Mouse (Mus musculus) ES-Bruce4 (cell line): ENCODE results near the gene Wdfy3. TPM values are rescaled to one million over a fixed set of nuclear protein-coding genes. Genes with fewer than 3 reads are reported as not detected.
"Not testable (repeated sequence)": the region's sequence is repeated elsewhere in the genome, so short reads cannot be mapped to it uniquely, and the experiment has no call there.

Experiments used
- H3K27ac ChIP-seq: 2 replicates; pipeline ENCODE4 v1.5.1; 2012; ENCODE audit warnings: low read length, inconsistent platforms; ENCODE audit not compliant: insufficient read depth
- H3K27me3 ChIP-seq: 2 replicates; pipeline ENCODE4 v1.6.1; 2012; ENCODE audit warnings: mild to moderate bottlenecking, low read length, inconsistent platforms; ENCODE audit not compliant: control insufficient read depth, poor library complexity, insufficient read depth, severe bottlenecking
- H3K36me3 ChIP-seq: 2 replicates; pipeline ENCODE4 v1.6.1; 2012; ENCODE audit warnings: inconsistent platforms, mild to moderate bottlenecking, low read length, moderate library complexity; ENCODE audit not compliant: control insufficient read depth, poor library complexity, insufficient read depth, severe bottlenecking
- H3K4me1 ChIP-seq: one replicate; pipeline ENCODE4 v1.8.1; 2011; ENCODE audit warnings: low read length; ENCODE audit not compliant: control insufficient read depth, insufficient read depth
- H3K4me3 ChIP-seq: 2 replicates; pipeline ENCODE4 v1.5.1; 2011; ENCODE audit warnings: low read depth, mild to moderate bottlenecking, low read length
- H3K9ac ChIP-seq: 2 replicates; pipeline ENCODE4 v1.6.1; 2012; ENCODE audit warnings: low read depth, mild to moderate bottlenecking, inconsistent platforms; ENCODE audit not compliant: poor library complexity, severe bottlenecking
- H3K9me3 ChIP-seq: replicated peaks from 2 replicates; pipeline ENCODE4 v1.6.1; 2012; ENCODE audit warnings: mild to moderate bottlenecking, low read length, inconsistent platforms; ENCODE audit not compliant: control insufficient read depth, poor library complexity, insufficient read depth, severe bottlenecking
- CTCF ChIP-seq: IDR thresholded peaks from one replicate; pipeline ENCODE4 v1.8.1; 2011; ENCODE audit warnings: low read depth, low read length
- EP300 ChIP-seq: IDR thresholded peaks from 2 replicates; pipeline ENCODE4 v1.6.1; 2011; ENCODE audit warnings: low read depth, low read length; ENCODE audit not compliant: insufficient read depth
- POLR2A ChIP-seq: IDR thresholded peaks from one replicate; pipeline ENCODE4 v1.8.1; 2011; ENCODE audit warnings: low read length; ENCODE audit not compliant: insufficient read depth
- polyA plus RNA-seq: library from polyadenylated mRNA; stranded (reverse); fragments of >200 nt; gene quantifications from 2 replicates; pipeline ENCODE4 v1.2.4, GENCODE M21; 2011; ENCODE audit warnings: low read depth; ENCODE audit not compliant: missing spikeins, insufficient read depth, insufficient read length

Gene Wdfy3
- polyA plus RNA-seq, 1 experiment, result 20.2 TPM

- Histone ChIP-seq H3K9ac (no peak overlapping the region), H3K9me3 (no peaks in the 10 kb centered on the region), H3K36me3 (peaks cover 2% of the 10 kb centered on the region; the same call in 1 of the 2 replicates), H3K4me1 (no peaks in the 10 kb centered on the region), H3K4me3 (no peak overlapping the region), H3K27ac (no peak overlapping the region), H3K27me3 (no peaks in the 10 kb centered on the region)
- TF ChIP-seq EP300 (no peak), POLR2A (no peak), CTCF (no peak)
Measured at GRCm38 (mm10) chr5:101923710-101924109, 146.0 kb downstream of the Wdfy3 start.

- Histone ChIP-seq H3K36me3 (peaks cover 2% of the 10 kb centered on the region; the same call in 1 of the 2 replicates), H3K27ac (no peak overlapping the region), H3K4me1 (no peaks in the 10 kb centered on the region), H3K27me3 (no peaks in the 10 kb centered on the region), H3K9me3 (no peaks in the 10 kb centered on the region), H3K9ac (no peak overlapping the region), H3K4me3 (no peak overlapping the region)
- TF ChIP-seq CTCF (no peak), EP300 (no peak), POLR2A (no peak)
Measured at GRCm38 (mm10) chr5:101919559-101919958, 150.2 kb downstream of the Wdfy3 start.

- H3K4me1 ChIP-seq, result no peaks in the 10 kb centered on the region
- peaks cover 3% of the 10 kb centered on the region; the same call in 1 of the 2 replicates for H3K36me3 ChIP-seq
- no peaks in the 10 kb centered on the region for H3K9me3 ChIP-seq
- TF ChIP-seq POLR2A, result no peak
- no peak for TF ChIP-seq EP300
- TF ChIP-seq CTCF, result no peak
- H3K9ac ChIP-seq, result no peak overlapping the region
- no peaks in the 10 kb centered on the region for H3K27me3 ChIP-seq
- H3K4me3 ChIP-seq, result no peak overlapping the region
- H3K27ac ChIP-seq, result no peak overlapping the region
Measured at GRCm38 (mm10) chr5:101909468-101909867, 160.3 kb downstream of the Wdfy3 start.

- TF ChIP-seq EP300, result no peak
- no peak for TF ChIP-seq POLR2A
- TF ChIP-seq CTCF, result no peak
- Histone ChIP-seq H3K4me1 (peaks cover 2% of the 10 kb centered on the region), H3K9ac (no peak overlapping the region), H3K27me3 (no peaks in the 10 kb centered on the region), H3K4me3 (no peak overlapping the region), H3K36me3 (peaks cover 3% of the 10 kb centered on the region; the same call in 1 of the 2 replicates), H3K27ac (no peak overlapping the region), H3K9me3 (no peaks in the 10 kb centered on the region)
Measured at GRCm38 (mm10) chr5:101905624-101906023, 164.1 kb downstream of the Wdfy3 start.

- H3K36me3 ChIP-seq, H3K4me1 ChIP-seq, H3K9me3 ChIP-seq, H3K9ac ChIP-seq, H3K4me3 ChIP-seq, H3K27ac ChIP-seq, H3K27me3 ChIP-seq: not testable (repeated sequence)
Measured at GRCm38 (mm10) chr5:101904841-101905240, 164.9 kb downstream of the Wdfy3 start.

- H3K9ac ChIP-seq, result no peak overlapping the region
- H3K4me3 ChIP-seq, result no peak overlapping the region
- TF ChIP-seq POLR2A (no peak), CTCF (no peak), EP300 (no peak)
- H3K27me3 ChIP-seq, result no peaks in the 10 kb centered on the region
- H3K9me3 ChIP-seq, result no peaks in the 10 kb centered on the region
- H3K36me3 ChIP-seq, result no peaks in the 10 kb centered on the region
- peaks cover 2% of the 10 kb centered on the region for H3K4me1 ChIP-seq
- H3K27ac ChIP-seq, result no peak overlapping the region
Measured at GRCm38 (mm10) chr5:101902686-101903085, 167.0 kb downstream of the Wdfy3 start.
